Mouse (Mus musculus): ENCODE measurements around the gene Cox6b2. TPM values are rescaled to one million over a fixed set of nuclear protein-coding genes. Genes with fewer than 3 reads are reported as not detected.

Cox6b2 gene
- polyA plus RNA-seq, 1 experiment from 2014 or later: 17.7 TPM

- H3K27me3 ChIP-seq (ENCODE audit: control insufficient read depth, insufficient read depth, low read length): peaks cover 7% of the 10 kb centered on the region
- H3K9me3 ChIP-seq (ENCODE audit: control insufficient read depth, low read length): no peaks in the 10 kb centered on the region
- H3K27ac ChIP-seq (ENCODE audit: low read depth, low read length): no peak within 1 kb of the TSS
- H3K9ac ChIP-seq (replicated peaks; ENCODE audit: low read depth, low read length): no peak within 1 kb of the TSS
- H3K4me2 ChIP-seq (ENCODE audit: low read depth, low read length): no peak within 1 kb of the TSS
- no peak for ATAC-seq (ENCODE audit: low read depth)
- no peaks in the 10 kb centered on the region for H3K36me3 ChIP-seq (ENCODE audit: control insufficient read depth, insufficient read depth, low read length)
- no peak within 1 kb of the TSS for H3K4me3 ChIP-seq (ENCODE audit: low read depth, low read length)
- no peaks in the 10 kb centered on the region for H3K4me1 ChIP-seq (ENCODE audit: control insufficient read depth, insufficient read depth, low read length)
- 81% methylated on average over 3 of the region's 5 CpGs for WGBS
Observed at GRCm38 (mm10) chr7:4771202-4771601, 18.3 kb upstream of the Cox6b2 start, which contains the start of gene Fam71e2. Gene Fam71e2, minus strand, starts transcription at chr7:4771302.

- Histone ChIP-seq H3K27me3 (ENCODE audit: control insufficient read depth, insufficient read depth, low read length) (no peaks in the 10 kb centered on the region), H3K27ac (ENCODE audit: low read depth, low read length) (no peak overlapping the region), H3K36me3 (ENCODE audit: control insufficient read depth, insufficient read depth, low read length) (no peaks in the 10 kb centered on the region), H3K9ac (replicated peaks; ENCODE audit: low read depth, low read length) (no peak overlapping the region), H3K4me1 (ENCODE audit: control insufficient read depth, insufficient read depth, low read length) (no peaks in the 10 kb centered on the region), H3K9me3 (ENCODE audit: control insufficient read depth, low read length) (no peaks in the 10 kb centered on the region), H3K4me3 (ENCODE audit: low read depth, low read length) (no peak overlapping the region), H3K4me2 (ENCODE audit: low read depth, low read length) (no peak overlapping the region)
- WGBS: 13% methylated on average over 4 of the region's 4 CpGs
- ATAC-seq (ENCODE audit: low read depth): no peak
Observed at GRCm38 (mm10) chr7:4764946-4765710, 12.2 kb upstream of the Cox6b2 start.

- H3K4me1 ChIP-seq (ENCODE audit: control insufficient read depth, insufficient read depth, low read length): no peaks in the 10 kb centered on the region
- H3K9me3 ChIP-seq (ENCODE audit: control insufficient read depth, low read length): no peaks in the 10 kb centered on the region
- no peaks in the 10 kb centered on the region for H3K36me3 ChIP-seq (ENCODE audit: control insufficient read depth, insufficient read depth, low read length)
- H3K4me2 ChIP-seq (ENCODE audit: low read depth, low read length): no peak overlapping the region
- H3K4me3 ChIP-seq (ENCODE audit: low read depth, low read length): no peak overlapping the region
- WGBS: 67% methylated on average over 1 of the region's 1 CpGs
- H3K27me3 ChIP-seq (ENCODE audit: control insufficient read depth, insufficient read depth, low read length): no peaks in the 10 kb centered on the region
- H3K27ac ChIP-seq (ENCODE audit: low read depth, low read length): no peak overlapping the region
- no peak for ATAC-seq (ENCODE audit: low read depth)
- no peak overlapping the region for H3K9ac ChIP-seq (replicated peaks; ENCODE audit: low read depth, low read length)
Observed at GRCm38 (mm10) chr7:4759670-4760069, 6.8 kb upstream of the Cox6b2 start.

GRCm38 (mm10) chr7:4751971-4752820 lies 698 bp downstream of the Cox6b2 start:
- Histone ChIP-seq H3K4me3 (ENCODE audit: low read depth, low read length) (peak overlapping the region; percentile 18), H3K36me3 (ENCODE audit: control insufficient read depth, insufficient read depth, low read length) (no peaks in the 10 kb centered on the region), H3K27me3 (ENCODE audit: control insufficient read depth, insufficient read depth, low read length) (no peaks in the 10 kb centered on the region), H3K9ac (replicated peaks; ENCODE audit: low read depth, low read length) (no peak overlapping the region; the same call in 1 of the 2 replicates), H3K9me3 (ENCODE audit: control insufficient read depth, low read length) (no peaks in the 10 kb centered on the region), H3K4me2 (ENCODE audit: low read depth, low read length) (peak overlapping the region; percentile 38), H3K4me1 (ENCODE audit: control insufficient read depth, insufficient read depth, low read length) (0 out of 2 replicates have a peak, but pooled peaks cover 3% of the 10 kb centered on the region), H3K27ac (ENCODE audit: low read depth, low read length) (no peak overlapping the region)
- ATAC-seq (ENCODE audit: low read depth): peak; percentile 74
- 3% methylated on average over 30 of the region's 30 CpGs for WGBS

GRCm38 (mm10) chr7:4749169-4749568 lies 3.7 kb downstream of the Cox6b2 start:
- Histone ChIP-seq H3K9me3 (ENCODE audit: control insufficient read depth, low read length) (no peaks in the 10 kb centered on the region), H3K27me3 (ENCODE audit: control insufficient read depth, insufficient read depth, low read length) (no peaks in the 10 kb centered on the region), H3K27ac (ENCODE audit: low read depth, low read length) (no peak overlapping the region), H3K4me2 (ENCODE audit: low read depth, low read length) (no peak overlapping the region), H3K4me1 (ENCODE audit: control insufficient read depth, insufficient read depth, low read length) (0 out of 2 replicates have a peak, but pooled peaks cover 3% of the 10 kb centered on the region), H3K36me3 (ENCODE audit: control insufficient read depth, insufficient read depth, low read length) (peaks cover 7% of the 10 kb centered on the region), H3K9ac (replicated peaks; ENCODE audit: low read depth, low read length) (no peak overlapping the region), H3K4me3 (ENCODE audit: low read depth, low read length) (no peak overlapping the region)
- 87% methylated on average over 2 of the region's 2 CpGs for WGBS
- ATAC-seq (ENCODE audit: low read depth): no peak

- no peaks in the 10 kb centered on the region for H3K27me3 ChIP-seq (ENCODE audit: control insufficient read depth, insufficient read depth, low read length)
- no peak overlapping the region for H3K4me3 ChIP-seq (ENCODE audit: low read depth, low read length)
- H3K4me2 ChIP-seq (ENCODE audit: low read depth, low read length): no peak overlapping the region
- ATAC-seq (ENCODE audit: low read depth): no peak
- 0 out of 2 replicates have a peak, but pooled peaks cover 3% of the 10 kb centered on the region for H3K4me1 ChIP-seq (ENCODE audit: control insufficient read depth, insufficient read depth, low read length)
- no peak overlapping the region for H3K27ac ChIP-seq (ENCODE audit: low read depth, low read length)
- no peak overlapping the region for H3K9ac ChIP-seq (replicated peaks; ENCODE audit: low read depth, low read length)
- H3K36me3 ChIP-seq (ENCODE audit: control insufficient read depth, insufficient read depth, low read length): peaks cover 7% of the 10 kb centered on the region
- WGBS: 85% methylated on average over 4 of the region's 4 CpGs
- no peaks in the 10 kb centered on the region for H3K9me3 ChIP-seq (ENCODE audit: control insufficient read depth, low read length)
Observed at GRCm38 (mm10) chr7:4748321-4748720, 4.6 kb downstream of the Cox6b2 start.

- 75% methylated on average over 9 of the region's 9 CpGs for WGBS
- Histone ChIP-seq H3K4me3 (ENCODE audit: low read depth, low read length) (no peak overlapping the region), H3K9me3 (ENCODE audit: control insufficient read depth, low read length) (no peaks in the 10 kb centered on the region), H3K36me3 (ENCODE audit: control insufficient read depth, insufficient read depth, low read length) (peaks cover 7% of the 10 kb centered on the region), H3K27ac (ENCODE audit: low read depth, low read length) (no peak overlapping the region), H3K27me3 (ENCODE audit: control insufficient read depth, insufficient read depth, low read length) (no peaks in the 10 kb centered on the region), H3K4me2 (ENCODE audit: low read depth, low read length) (no peak overlapping the region), H3K9ac (replicated peaks; ENCODE audit: low read depth, low read length) (no peak overlapping the region), H3K4me1 (ENCODE audit: control insufficient read depth, insufficient read depth, low read length) (peaks cover 6% of the 10 kb centered on the region; the same call in 1 of the 2 replicates)
- no peak for ATAC-seq (ENCODE audit: low read depth)
Observed at GRCm38 (mm10) chr7:4747156-4747899, 5.6 kb downstream of the Cox6b2 start.

- H3K27me3 ChIP-seq (ENCODE audit: control insufficient read depth, insufficient read depth, low read length): no peaks in the 10 kb centered on the region
- H3K9me3 ChIP-seq (ENCODE audit: control insufficient read depth, low read length): no peaks in the 10 kb centered on the region
- no peak overlapping the region for H3K9ac ChIP-seq (replicated peaks; ENCODE audit: low read depth, low read length)
- H3K4me1 ChIP-seq (ENCODE audit: control insufficient read depth, insufficient read depth, low read length): peaks cover 12% of the 10 kb centered on the region
- H3K27ac ChIP-seq (ENCODE audit: low read depth, low read length): no peak overlapping the region
- no peak overlapping the region for H3K4me3 ChIP-seq (ENCODE audit: low read depth, low read length)
- H3K36me3 ChIP-seq (ENCODE audit: control insufficient read depth, insufficient read depth, low read length): peaks cover 7% of the 10 kb centered on the region
- no peak overlapping the region for H3K4me2 ChIP-seq (ENCODE audit: low read depth, low read length)
- WGBS: 88% methylated on average over 22 of the region's 22 CpGs
- ATAC-seq (ENCODE audit: low read depth): no peak
Observed at GRCm38 (mm10) chr7:4746326-4746980, 6.4 kb downstream of the Cox6b2 start.
